Mouse (Mus musculus) subcutaneous adipose tissue, adult 2 months (tissue): ENCODE measurements around the gene Mad2l1. TPM values are rescaled to one million over a fixed set of nuclear protein-coding genes. Genes with fewer than 3 reads are reported as not detected.

Experiments
- polyA plus RNA-seq: library from polyadenylated mRNA; depleted of rRNA; stranded (reverse); fragments of >200 nt; gene quantifications from 2 replicates; pipeline ENCODE4 v1.2.3, GENCODE M21; 2012; ENCODE audit warnings: low replicate concordance; rRNA removed

Mad2l1 gene
- 4.8 and 13.9 TPM in 2 replicates for polyA plus RNA-seq

GRCm38 (mm10) chr6:66535028-66535862 lies at the start of gene Mad2l1:
Gene Mad2l1 (plus strand): TSS chr6:66535390.

DNA sequence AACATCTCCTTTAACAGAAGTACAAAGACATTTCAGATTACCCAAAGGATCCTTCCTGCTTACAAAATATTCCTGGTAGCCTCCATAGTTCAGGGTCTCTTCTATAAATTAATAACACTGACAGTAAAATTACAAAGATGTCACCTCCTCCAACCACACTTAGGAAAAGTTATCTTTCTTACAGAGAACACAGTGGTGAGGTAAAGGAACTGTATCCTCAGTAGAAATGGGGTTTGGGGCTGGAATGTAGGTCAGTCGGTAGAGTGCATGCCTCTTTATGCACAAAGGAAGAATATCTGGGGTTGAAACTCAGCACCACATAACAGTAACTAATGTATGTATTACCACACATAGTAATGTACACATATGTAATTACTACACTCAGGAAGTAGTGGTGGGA lies 24.8 kb downstream of the Mad2l1 start, which contains the start of gene Vmn1r32:
Vmn1r32 (minus strand) TSS at position 101 of the 400 bp plus-strand sequence.

Other genes starting within 250 kb of the Mad2l1 start
- 0.05 TPM in 1 of 2 replicates, not detected in the other for gene Vmn1r32, start 24.7 kb downstream of the Mad2l1 start, polyA plus RNA-seq
- gene Vmn1r33, start 82.9 kb downstream of the Mad2l1 start, polyA plus RNA-seq: not detected in 2 replicates
- not detected in 2 replicates for gene Vmn1r34, start 108.5 kb downstream of the Mad2l1 start, polyA plus RNA-seq
- gene Vmn1r35, start 150.5 kb downstream of the Mad2l1 start, polyA plus RNA-seq: not detected in 2 replicates
- not detected in 2 replicates for gene Vmn1r36, start 183.8 kb downstream of the Mad2l1 start, polyA plus RNA-seq
- not detected in 2 replicates for gene Vmn1r37, start 194.0 kb downstream of the Mad2l1 start, polyA plus RNA-seq
- not detected in 2 replicates for gene Vmn1r38, start 247.2 kb downstream of the Mad2l1 start, polyA plus RNA-seq